Mouse (Mus musculus) liver, embryonic 14.5 days (tissue): ENCODE data around the gene Oosp3. TPM values are rescaled to one million over a fixed set of nuclear protein-coding genes. Genes with fewer than 3 reads are reported as not detected.
A peak's percentile ranks its signal among the peaks of the same experiment; 100 is the strongest.

Source experiments
- ATAC-seq: fragments of 200-750 bp; cut with Nextera tagmentation; 2 replicates; pipeline ENCODE4 v1.8.0; 2017; ENCODE audit warnings: moderate number of reproducible peaks, mild to moderate bottlenecking, moderate library complexity; ENCODE audit not compliant: insufficient read depth
- DNase-seq, 3 experiments: peaks; one replicate each; pipeline ENCODE4 v3.0.0-alpha.2; 2012 to 2013; ENCODE audit warnings: low read depth in 3 of 3, low spot score in 3 of 3
- H3K27ac ChIP-seq: fragments of 300-500 bp; sonication (generic); 2 replicates; pipeline ENCODE4 v1.5.1; 2014; ENCODE audit warnings: moderate library complexity, mild to moderate bottlenecking, control low read depth, inconsistent platforms
- H3K27me3 ChIP-seq: fragments of 300-500 bp; sonication (generic); 2 replicates; pipeline ENCODE4 v1.6.1; 2014; ENCODE audit warnings: mild to moderate bottlenecking, low read length, moderate library complexity; ENCODE audit not compliant: control insufficient read depth, insufficient read depth
- H3K36me3 ChIP-seq: fragments of 300-500 bp; sonication (generic); replicated peaks from 2 replicates; pipeline ENCODE4 v1.6.1; 2014; ENCODE audit warnings: low read depth; ENCODE audit not compliant: control insufficient read depth, insufficient read depth
- H3K4me1 ChIP-seq, 2 experiments: fragments of 200-500 bp in 1 of 2; fragments of 300-500 bp in 1 of 2; sonication (generic) in 1 of 2; replicated peaks; 2 replicates each; pipeline ENCODE4 v1.6.1; 2012 to 2014; ENCODE audit warnings: antibody characterized with exemption in 1 of 2, inconsistent platforms in 1 of 2, low read length in 1 of 2; ENCODE audit not compliant: control insufficient read depth in 2 of 2, insufficient read depth in 2 of 2
- H3K4me2 ChIP-seq: fragments of 300-500 bp; sonication (generic); 2 replicates; pipeline ENCODE4 v1.6.1; 2014; ENCODE audit warnings: low read depth, mild to moderate bottlenecking, control low read depth, moderate library complexity
- H3K4me3 ChIP-seq, 2 experiments: fragments of 200-500 bp in 1 of 2; fragments of 300-500 bp in 1 of 2; sonication (generic) in 1 of 2; 2 replicates each; pipeline ENCODE4 v1.5.1; 2012 to 2014; ENCODE audit warnings: low read depth in 2 of 2, low read length in 2 of 2, mild to moderate bottlenecking in 2 of 2, control low read depth in 1 of 2, inconsistent platforms in 1 of 2, moderate library complexity in 1 of 2; ENCODE audit not compliant: insufficient read depth in 1 of 2
- H3K9ac ChIP-seq: fragments of 300-500 bp; sonication (generic); replicated peaks from 2 replicates; pipeline ENCODE4 v1.6.1; 2014; ENCODE audit warnings: mild to moderate bottlenecking, control low read depth, moderate library complexity
- H3K9me3 ChIP-seq: fragments of 300-500 bp; sonication (generic); 2 replicates; pipeline ENCODE4 v1.6.1; 2016; ENCODE audit warnings: low read length, mixed read lengths; ENCODE audit not compliant: control insufficient read depth
- CTCF ChIP-seq: IDR thresholded peaks from 2 replicates; pipeline ENCODE4 v1.5.1; 2016; ENCODE audit warnings: antibody characterized with exemption, low read depth, control low read depth
- EP300 ChIP-seq: IDR thresholded peaks from 2 replicates; pipeline ENCODE4 v1.6.1; 2016; ENCODE audit warnings: antibody characterized with exemption, low read depth
- WGBS: fragments of 180-500 bp; shearing (Covaris S2); extraction: QIAGEN DNeasy Blood & Tissue Kit; methylation state at CpG from one replicate; pipeline ENCODE4 v1.1.7; 2014; ENCODE audit not compliant: insufficient replicate concordance; 5-methylcytosine and 5-hydroxymethylcytosine counted together
- polyA plus RNA-seq, 2 experiments: library from polyadenylated mRNA; depleted of rRNA in 1 of 2; stranded (reverse) in 1 of 2; unstranded in 1 of 2; fragments of >200 nt; fragmentation: Nextera tagmentation in 1 of 2; extraction: Ambion mirVana in 1 of 2; gene quantifications; 2 replicates each; pipeline versions ENCODE4 v1.2.1 to v1.2.3; 2012 to 2014

The Oosp3 gene
- polyA plus RNA-seq, 2 experiments: not detected

DNA sequence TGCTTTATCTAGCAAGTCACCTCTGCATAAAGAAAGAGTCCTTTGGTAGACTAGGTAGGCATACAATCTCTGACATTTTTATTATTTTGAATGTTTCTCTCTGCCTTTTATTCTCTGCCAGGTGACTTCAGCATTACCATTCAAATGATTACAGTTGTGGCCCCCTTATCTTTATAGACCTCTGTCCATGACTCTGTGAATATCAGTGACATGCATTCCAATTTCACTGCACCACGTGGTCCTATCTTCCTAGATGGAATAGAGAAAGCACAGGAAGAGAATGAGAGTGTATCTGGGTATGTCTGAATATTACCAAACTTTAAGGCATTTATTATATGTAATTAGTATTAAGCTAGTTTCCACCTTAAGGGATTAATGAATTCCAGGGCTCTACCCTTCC, 39.6 kb downstream of the Oosp3 start:
- Histone ChIP-seq H3K4me3 (no peak overlapping the region), H3K9me3 (no peaks in the 10 kb centered on the region), H3K4me2 (no peak overlapping the region), H3K36me3 (no peaks in the 10 kb centered on the region), H3K27me3 (no peaks in the 10 kb centered on the region), H3K27ac (no peak overlapping the region), H3K4me1 (peaks cover 3 to 5% of the 10 kb centered on the region in 2 experiments; a peak in 3 of 4 replicates), H3K9ac (no peak overlapping the region)
- TF ChIP-seq CTCF (no peak), EP300 (0 out of 2 replicates have a peak, but pooled peaks have one; percentile 45)
- ATAC-seq: peak; percentile 66; the same call in 1 of the 2 replicates
- DNase-seq: peak in 2 of 3 experiments; percentile 6 to 12
- 13% methylated on average over 1 of the region's 1 CpGs for WGBS

DNA sequence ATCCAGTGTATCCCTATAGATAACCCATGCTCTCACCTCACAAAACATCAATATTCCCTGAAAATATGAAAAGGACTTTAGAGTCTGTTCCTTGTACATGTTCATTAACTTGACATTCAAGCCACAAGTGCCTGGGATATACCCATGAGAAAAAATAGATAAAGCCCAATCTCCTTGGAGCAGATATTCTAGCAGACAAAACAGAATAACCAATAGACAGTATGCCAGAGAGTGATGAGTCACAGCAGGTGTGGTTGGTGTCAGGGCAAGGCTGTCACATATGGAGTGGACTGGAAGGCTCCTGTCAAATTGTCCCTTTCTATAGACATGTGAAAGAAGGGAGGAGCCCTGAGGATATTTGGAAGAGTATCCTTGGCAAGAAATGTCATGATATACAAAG, 48.8 kb downstream of the Oosp3 start:
- DNase-seq (peak in 2 of 3 experiments; percentile 23 to 31), ATAC-seq (peak; percentile 87)
- Histone ChIP-seq H3K9ac (no peak overlapping the region), H3K36me3 (no peaks in the 10 kb centered on the region), H3K4me3 (no peak overlapping the region), H3K9me3 (no peaks in the 10 kb centered on the region), H3K4me2 (0 out of 2 replicates have a peak overlapping the region, but pooled peaks have one; percentile 2), H3K4me1 (peaks cover 9 to 10% of the 10 kb centered on the region in 2 experiments; a peak in 3 of 4 replicates), H3K27me3 (no peaks in the 10 kb centered on the region), H3K27ac (no peak overlapping the region)
- TF ChIP-seq CTCF: no peak
- TF ChIP-seq EP300: peak; percentile 71

DNA sequence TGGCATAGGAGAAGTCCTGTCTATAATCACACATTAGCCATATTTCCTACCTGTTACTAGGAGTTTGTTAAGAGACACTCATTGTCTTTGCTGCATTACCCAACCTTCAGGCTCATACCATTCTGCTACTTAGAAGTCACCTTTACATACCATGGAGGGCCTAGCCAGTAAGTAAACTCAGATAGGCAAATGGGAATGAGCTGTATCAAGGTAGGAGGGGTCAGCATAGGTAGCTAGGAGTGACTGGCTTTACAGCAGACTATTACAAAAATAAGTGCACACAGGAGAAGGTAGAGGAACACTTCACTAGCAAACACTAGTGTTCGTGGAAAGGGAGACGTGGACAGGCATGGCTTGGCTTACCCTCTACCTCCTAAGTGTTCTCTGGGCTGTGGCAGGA, 50.4 kb downstream of the Oosp3 start, which contains the start of gene Gif:
Gif (plus strand) TSS at position 257 of the 400 bp plus-strand sequence.
- 76% methylated on average over 2 of the region's 2 CpGs for WGBS
- TF ChIP-seq EP300 (no peak), CTCF (no peak)
- Histone ChIP-seq H3K9me3 (no peaks in the 10 kb centered on the region), H3K27ac (no peak within 1 kb of the TSS), H3K4me3 (no peak within 1 kb of the TSS), H3K9ac (no peak within 1 kb of the TSS), H3K4me1 (peaks cover 9 to 10% of the 10 kb centered on the region in 2 experiments; a peak in 3 of 4 replicates), H3K27me3 (no peaks in the 10 kb centered on the region), H3K36me3 (no peaks in the 10 kb centered on the region), H3K4me2 (no peak within 1 kb of the TSS)
- DNase-seq: no peak
- no peak for ATAC-seq

Other genes starting within 250 kb of the Oosp3 start
- gene Ms4a6c, start 227.7 kb upstream of the Oosp3 start, polyA plus RNA-seq (2012; rRNA removed): 2.8 and 4.2 TPM in 2 replicates
- 6.0 and 6.3 TPM in 2 replicates for gene Ms4a6c, start 227.7 kb upstream of the Oosp3 start, polyA plus RNA-seq (2014; fragmentation: Nextera tagmentation; extraction: Ambion mirVana)
- gene Gm8369, start 211.1 kb upstream of the Oosp3 start, polyA plus RNA-seq (2012; rRNA removed): 0.07 TPM in 1 of 2 replicates, not detected in the other
- gene Gm8369, start 211.1 kb upstream of the Oosp3 start, polyA plus RNA-seq (2014; fragmentation: Nextera tagmentation; extraction: Ambion mirVana): not detected in 2 replicates
- 0.74 and 1.7 TPM in 2 replicates for gene Ms4a6b, start 180.5 kb upstream of the Oosp3 start, polyA plus RNA-seq (2012; rRNA removed)
- gene Ms4a6b, start 180.5 kb upstream of the Oosp3 start, polyA plus RNA-seq (2014; fragmentation: Nextera tagmentation; extraction: Ambion mirVana): 2.1 and 2.2 TPM in 2 replicates
- 0.09 and 0.12 TPM in 2 replicates for gene Ms4a4d, start 160.3 kb upstream of the Oosp3 start, polyA plus RNA-seq (2012; rRNA removed)
- gene Ms4a4d, start 160.3 kb upstream of the Oosp3 start, polyA plus RNA-seq (2014; fragmentation: Nextera tagmentation; extraction: Ambion mirVana): 0.20 TPM in 2 replicates
- gene Ms4a6d, start 92.2 kb upstream of the Oosp3 start, polyA plus RNA-seq (2012; rRNA removed): 1.7 and 2.4 TPM in 2 replicates
- gene Ms4a6d, start 92.2 kb upstream of the Oosp3 start, polyA plus RNA-seq (2014; fragmentation: Nextera tagmentation; extraction: Ambion mirVana): 4.1 and 5.4 TPM in 2 replicates
- 0.25 and 0.58 TPM in 2 replicates for gene Ms4a2, start 73.3 kb upstream of the Oosp3 start, polyA plus RNA-seq (2012; rRNA removed)
- gene Ms4a2, start 73.3 kb upstream of the Oosp3 start, polyA plus RNA-seq (2014; fragmentation: Nextera tagmentation; extraction: Ambion mirVana): 0.77 and 1.6 TPM in 2 replicates
- 11.1 and 12.4 TPM in 2 replicates for gene Ms4a3, start 56.2 kb upstream of the Oosp3 start, polyA plus RNA-seq (2012; rRNA removed)
- 22.9 and 38.3 TPM in 2 replicates for gene Ms4a3, start 56.2 kb upstream of the Oosp3 start, polyA plus RNA-seq (2014; fragmentation: Nextera tagmentation; extraction: Ambion mirVana)
- 0.17 and 0.36 TPM in 2 replicates for gene Oosp2, start 36.5 kb upstream of the Oosp3 start, polyA plus RNA-seq (2012; rRNA removed)
- gene Oosp2, start 36.5 kb upstream of the Oosp3 start, polyA plus RNA-seq (2014; fragmentation: Nextera tagmentation; extraction: Ambion mirVana): 0.66 and 0.77 TPM in 2 replicates
- 0.04 and 0.08 TPM in 2 replicates for gene Oosp1, start 5.9 kb upstream of the Oosp3 start, polyA plus RNA-seq (2012; rRNA removed)
- gene Oosp1, start 5.9 kb upstream of the Oosp3 start, polyA plus RNA-seq (2014; fragmentation: Nextera tagmentation; extraction: Ambion mirVana): 0.22 TPM in 1 of 2 replicates, not detected in the other
- gene Gif, start 50.5 kb downstream of the Oosp3 start, polyA plus RNA-seq (2012; rRNA removed): 0.02 and 0.03 TPM in 2 replicates
- gene Gif, start 50.5 kb downstream of the Oosp3 start, polyA plus RNA-seq (2014; fragmentation: Nextera tagmentation; extraction: Ambion mirVana): 0.13 TPM in 1 of 2 replicates, not detected in the other
- 14.0 and 27.7 TPM in 2 replicates for gene Mrpl16, start 73.3 kb downstream of the Oosp3 start, polyA plus RNA-seq (2012; rRNA removed)
- gene Mrpl16, start 73.3 kb downstream of the Oosp3 start, polyA plus RNA-seq (2014; fragmentation: Nextera tagmentation; extraction: Ambion mirVana): 41.8 and 43.9 TPM in 2 replicates
- 0.39 and 0.78 TPM in 2 replicates for gene Stx3, start 122.3 kb downstream of the Oosp3 start, polyA plus RNA-seq (2012; rRNA removed)
- 2.1 and 2.6 TPM in 2 replicates for gene Stx3, start 122.3 kb downstream of the Oosp3 start, polyA plus RNA-seq (2014; fragmentation: Nextera tagmentation; extraction: Ambion mirVana)
- not detected in 2 replicates for gene Olfr1417, start 142.2 kb downstream of the Oosp3 start, polyA plus RNA-seq (2012; rRNA removed)
- gene Olfr1417, start 142.2 kb downstream of the Oosp3 start, polyA plus RNA-seq (2014; fragmentation: Nextera tagmentation; extraction: Ambion mirVana): not detected in 2 replicates
- not detected in 2 replicates for gene Olfr1418, start 164.0 kb downstream of the Oosp3 start, polyA plus RNA-seq (2012; rRNA removed)
- not detected in 2 replicates for gene Olfr1418, start 164.0 kb downstream of the Oosp3 start, polyA plus RNA-seq (2014; fragmentation: Nextera tagmentation; extraction: Ambion mirVana)
- not detected in 2 replicates for gene Olfr1419, start 178.1 kb downstream of the Oosp3 start, polyA plus RNA-seq (2012; rRNA removed)
- not detected in 2 replicates for gene Olfr1419, start 178.1 kb downstream of the Oosp3 start, polyA plus RNA-seq (2014; fragmentation: Nextera tagmentation; extraction: Ambion mirVana)
- not detected in 2 replicates for gene Olfr1420, start 189.5 kb downstream of the Oosp3 start, polyA plus RNA-seq (2012; rRNA removed)
- not detected in 2 replicates for gene Olfr1420, start 189.5 kb downstream of the Oosp3 start, polyA plus RNA-seq (2014; fragmentation: Nextera tagmentation; extraction: Ambion mirVana)
- 8.0 and 8.7 TPM in 2 replicates for gene Patl1, start 215.3 kb downstream of the Oosp3 start, polyA plus RNA-seq (2012; rRNA removed)
- 6.0 and 7.1 TPM in 2 replicates for gene Patl1, start 215.3 kb downstream of the Oosp3 start, polyA plus RNA-seq (2014; fragmentation: Nextera tagmentation; extraction: Ambion mirVana)